Comparison of ENCODE assay signal across 24 mouse cellular contexts in the genomic region with DNA sequence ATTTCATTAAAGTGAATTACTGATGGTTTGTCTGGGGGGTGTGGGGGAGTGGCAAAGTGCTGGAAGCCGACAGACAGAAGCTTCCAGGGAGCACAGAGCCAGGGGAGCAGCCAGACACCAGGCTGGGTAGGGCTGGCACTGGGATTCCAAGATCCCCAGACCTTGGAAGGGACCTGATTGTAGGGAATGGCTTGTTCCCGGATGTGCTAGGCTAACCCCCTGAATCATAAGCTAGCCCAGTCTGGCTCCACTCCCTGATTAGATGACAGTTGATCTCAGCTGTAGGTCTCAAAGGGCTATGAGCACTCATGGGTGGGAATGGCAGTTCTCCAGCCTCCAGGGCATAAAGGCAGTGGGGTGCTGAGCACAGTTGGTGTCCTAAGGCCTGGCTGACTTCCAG.
DNase-seq lines count a peak whose midpoint lies in the region; ATAC-seq and TF ChIP-seq lines count a peak whose summit lies in the region.
"Had no signal": no experiment of that assay in that cellular context is flagged by ENCODE, and none has a peak within 500 bp of the region (broad histone marks: within the 10 kb centered on the region; RNA-seq: fewer than 3 reads in every experiment).

No protein-coding gene starts in this region.

- TF ChIP-seq CTCF in cerebellum, adult 2 months (IDR thresholded peaks at IDR 0.05; ENCODE audit: borderline replicate concordance, insufficient read depth, low read depth, low read length) = no peak
- TF ChIP-seq CTCF in forebrain, postnatal 0 days (IDR thresholded peaks at IDR 0.05; ENCODE audit: low read depth) = no peak

- no peaks in the 10 kb centered on the region for H3K27me3 ChIP-seq in cerebellum, adult 2 months (ENCODE audit: control insufficient read depth, insufficient read depth, low read length)
- no peaks in the 10 kb centered on the region for H3K27me3 ChIP-seq in forebrain, postnatal 0 days (ENCODE audit: insufficient read depth, low read length)
- H3K27me3 ChIP-seq: forebrain, embryonic 13.5 days; heart, embryonic 13.5 days had no signal

- H3K4me1 ChIP-seq in cerebellum, adult 2 months (ENCODE audit: control insufficient read depth, insufficient read depth, low read length) = no peaks in the 10 kb centered on the region; the same call in 1 of the 2 replicates
- no peaks in the 10 kb centered on the region for H3K4me1 ChIP-seq in forebrain, postnatal 0 days (ENCODE audit: insufficient read depth)
- H3K4me1 ChIP-seq: forebrain, embryonic 10.5 days; forebrain, embryonic 13.5 days; heart, embryonic 13.5 days had no signal

- WGBS in cerebellum, adult 2 months = 28% methylated on average over 2 of the region's 2 CpGs
- 73% methylated on average over 2 of the region's 2 CpGs for WGBS in forebrain, postnatal 0 days

- no peak for TF ChIP-seq POLR2A in cerebellum, adult 2 months (IDR thresholded peaks at IDR 0.05; ENCODE audit: borderline replicate concordance, insufficient read depth, low read length)

- peak; percentile 19 to 21 for DNase-seq in cerebellum, postnatal 10 days
- no peak for DNase-seq in cerebellum, adult 2 months
- peak; percentile 77 for DNase-seq in heart, adult 11 months
- DNase-seq in heart, adult 9 months (ENCODE audit: low spot score in 2 of 2) = no peak
- peak; percentile 51 for DNase-seq in MN1 (ENCODE audit: low spot score)
- DNase-seq in forebrain, postnatal 0 days = no peak
- DNase-seq: adrenal gland, adult 2 months; adrenal gland, postnatal 14 days; cerebellum, adult 11 months; cerebellum, adult 8-10 months; cerebellum, postnatal 14 days; gastrocnemius, postnatal 14 days; heart, adult 2 months; heart, postnatal 14 days; heart, postnatal 4 days; kidney, adult 2 months had no signal

- no peaks in the 10 kb centered on the region for H3K36me3 ChIP-seq in forebrain, postnatal 0 days (ENCODE audit: insufficient read depth)
- H3K36me3 ChIP-seq: forebrain, embryonic 10.5 days; heart, embryonic 13.5 days had no signal

- no peak for ATAC-seq in forebrain, postnatal 0 days
- ATAC-seq: forebrain, embryonic 13.5 days; forebrain, embryonic 16.5 days; hindbrain, postnatal 0 days; inflammation-experienced regulatory T-cells, adult 6 months; intestine, embryonic 16.5 days had no signal

- H3K27ac ChIP-seq in cerebellum, adult 2 months (ENCODE audit: insufficient read depth, low read length) = no peak overlapping the region
- H3K27ac ChIP-seq in forebrain, postnatal 0 days (ENCODE audit: low read depth, low read length) = no peak overlapping the region
- H3K27ac ChIP-seq: forebrain, embryonic 10.5 days; forebrain, embryonic 13.5 days; heart, adult 2 months; heart, embryonic 13.5 days; hindbrain, embryonic 14.5 days; hindbrain, postnatal 0 days had no signal

- H3K4me2 ChIP-seq in forebrain, postnatal 0 days (ENCODE audit: low read depth) = no peak overlapping the region
- H3K4me2 ChIP-seq: forebrain, embryonic 13.5 days; heart, embryonic 13.5 days; hindbrain, embryonic 14.5 days had no signal

- no peaks in the 10 kb centered on the region for H3K9me3 ChIP-seq in forebrain, postnatal 0 days (ENCODE audit: low read length)
- H3K9me3 ChIP-seq: forebrain, embryonic 10.5 days; forebrain, embryonic 13.5 days; heart, embryonic 13.5 days had no signal

- H3K9ac ChIP-seq in forebrain, postnatal 0 days = no peak overlapping the region
- H3K9ac ChIP-seq: forebrain, embryonic 13.5 days; heart, embryonic 13.5 days; hindbrain, embryonic 14.5 days had no signal

- H3K4me3 ChIP-seq in cerebellum, adult 2 months (replicated peaks; ENCODE audit: insufficient read depth, low read depth, low read length) = no peak overlapping the region
- H3K4me3 ChIP-seq in forebrain, postnatal 0 days (ENCODE audit: low read depth, low read length) = no peak overlapping the region
- H3K4me3 ChIP-seq: forebrain, embryonic 10.5 days; forebrain, embryonic 13.5 days; heart, adult 2 months; heart, embryonic 13.5 days had no signal

Comparison
In these comparisons a context has a peak if more than half of its experiments do, and no peak if none do; other contexts are left out.
1. DNase-seq: peak in cerebellum, postnatal 10 days (2 of 2), heart, adult 11 months (single experiment) and MN1 (single experiment); none in cerebellum, adult 2 months (0 of 2), heart, adult 9 months (0 of 2) and forebrain, postnatal 0 days (single experiment).